Mouse (Mus musculus) gastrocnemius, postnatal 10 days (tissue): ENCODE results near the gene Fam178b. TPM values are rescaled to one million over a fixed set of nuclear protein-coding genes. Genes with fewer than 3 reads are reported as not detected.

Experiments used
- DNase-seq: peaks from one replicate; pipeline ENCODE4 v3.0.0; 2021; ENCODE audit warnings: mixed read lengths
- total RNA-seq, 2 experiments: library from RNA; stranded (reverse); gene quantifications; 2 replicates each; pipeline ENCODE4 v1.2.3; 2021

Gene Fam178b
- total RNA-seq, 2 experiments from 2014 or later: 3.0 to 3.1 TPM

- no peak for DNase-seq
Observed at GRCm38 (mm10) chr1:36586288-36586687, 96.7 kb downstream of the Fam178b start.

GRCm38 (mm10) chr1:36583408-36584116 lies 99.4 kb downstream of the Fam178b start:
- DNase-seq: no peak

- no peak for DNase-seq
Observed at GRCm38 (mm10) chr1:36582211-36582610, 100.8 kb downstream of the Fam178b start.

GRCm38 (mm10) chr1:36581260-36581659 lies 101.7 kb downstream of the Fam178b start:
- DNase-seq: no peak

- DNase-seq: peak; percentile 54
Observed at GRCm38 (mm10) chr1:36580384-36581207, 102.4 kb downstream of the Fam178b start.

- peak; percentile 48 for DNase-seq
Observed at GRCm38 (mm10) chr1:36579974-36580383, 103.0 kb downstream of the Fam178b start.

GRCm38 (mm10) chr1:36576991-36577675 lies 105.8 kb downstream of the Fam178b start:
- DNase-seq: no peak

- DNase-seq: no peak
Observed at GRCm38 (mm10) chr1:36575347-36575746, 107.6 kb downstream of the Fam178b start.

GRCm38 (mm10) chr1:36574196-36574955 lies 108.6 kb downstream of the Fam178b start:
- DNase-seq: no peak

- DNase-seq: no peak
Observed at GRCm38 (mm10) chr1:36573524-36573923, 109.5 kb downstream of the Fam178b start.

- DNase-seq: no peak
Observed at GRCm38 (mm10) chr1:36572709-36573108, 110.3 kb downstream of the Fam178b start.

- DNase-seq: no peak
Observed at GRCm38 (mm10) chr1:36572140-36572700, 110.8 kb downstream of the Fam178b start.

GRCm38 (mm10) chr1:36571627-36572026 lies 111.4 kb downstream of the Fam178b start:
- DNase-seq: peak; percentile 29

- no peak for DNase-seq
Observed at GRCm38 (mm10) chr1:36570320-36570719, 112.7 kb downstream of the Fam178b start.

- DNase-seq: no peak
Observed at GRCm38 (mm10) chr1:36569694-36570276, 113.2 kb downstream of the Fam178b start.

- no peak for DNase-seq
Observed at GRCm38 (mm10) chr1:36568776-36569175, 114.2 kb downstream of the Fam178b start.

GRCm38 (mm10) chr1:36567818-36568603 lies 115.0 kb downstream of the Fam178b start:
- no peak for DNase-seq

- no peak for DNase-seq
Observed at GRCm38 (mm10) chr1:36566425-36566824, 116.6 kb downstream of the Fam178b start.

GRCm38 (mm10) chr1:36564101-36564500 lies 118.9 kb downstream of the Fam178b start:
- peak; percentile 40 for DNase-seq

GRCm38 (mm10) chr1:36563632-36564031 lies 119.4 kb downstream of the Fam178b start:
- no peak for DNase-seq
